Mouse (Mus musculus): Measurements from ENCODE around the gene Atp5j2. TPM values are rescaled to one million over a fixed set of nuclear protein-coding genes. Genes with fewer than 3 reads are reported as not detected.

Atp5j2 gene
- total RNA-seq, 2 experiments from 2014 or later: 493 to 672 TPM

DNA sequence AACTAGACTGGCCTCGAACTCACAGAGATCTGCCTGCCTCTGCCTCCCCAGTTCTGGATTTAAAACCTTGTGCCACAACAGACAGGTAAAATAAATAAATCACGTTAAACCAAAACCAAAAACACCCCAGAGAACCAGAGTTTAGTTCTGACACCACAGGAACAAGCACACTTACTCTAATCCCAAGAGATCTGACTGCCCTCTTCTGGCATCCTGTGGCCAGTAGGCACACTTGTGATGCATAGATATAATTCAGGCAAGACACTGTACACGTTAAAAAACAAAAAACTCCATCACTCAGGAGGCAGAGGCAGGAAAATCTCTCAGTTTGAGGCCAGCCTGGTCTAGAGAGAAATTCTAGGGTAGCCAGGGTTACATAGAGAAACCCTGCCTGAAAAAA lies 10.6 kb upstream of the Atp5j2 start:
- no peak for DNase-seq (ENCODE audit: low spot score in 2 of 2)

DNA sequence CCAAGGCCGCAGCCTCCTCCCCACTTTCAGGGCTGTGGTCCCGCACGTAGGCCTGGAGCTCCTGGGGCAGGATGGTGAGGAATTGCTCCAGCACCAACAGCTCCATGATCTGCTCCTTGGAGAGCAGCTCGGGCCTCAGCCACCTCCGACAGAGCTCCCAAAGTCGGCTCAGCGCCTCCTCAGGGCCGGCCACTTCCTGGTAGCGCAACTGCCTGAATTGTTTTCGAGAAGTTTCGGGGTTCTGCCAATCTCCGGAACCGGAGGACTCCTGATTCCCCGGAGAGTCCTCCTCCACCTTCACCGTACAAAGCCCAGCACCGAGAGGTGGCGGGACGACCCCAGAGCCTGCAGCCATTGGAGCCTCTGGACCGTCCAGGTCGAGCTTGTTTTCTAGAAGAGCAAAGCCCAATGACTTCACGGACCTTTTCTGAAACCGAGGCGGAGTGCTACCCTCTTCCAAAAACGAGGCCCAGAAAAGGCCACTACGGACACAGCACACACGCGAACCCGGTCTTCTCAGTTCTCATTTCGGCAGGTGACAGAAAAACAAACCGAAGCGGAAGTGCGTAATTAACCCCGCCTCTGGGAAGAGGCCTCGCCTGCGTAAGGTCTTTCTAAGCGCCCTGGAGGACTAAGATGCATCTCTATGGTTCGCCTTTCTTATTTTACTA lies 9.6 kb upstream of the Atp5j2 start, which contains the start of gene Zkscan14:
Gene Zkscan14 (minus strand): TSS at position 548 of the 671 bp plus-strand sequence.
- DNase-seq (ENCODE audit: low spot score in 2 of 2): peak; percentile 57 to 62

DNA sequence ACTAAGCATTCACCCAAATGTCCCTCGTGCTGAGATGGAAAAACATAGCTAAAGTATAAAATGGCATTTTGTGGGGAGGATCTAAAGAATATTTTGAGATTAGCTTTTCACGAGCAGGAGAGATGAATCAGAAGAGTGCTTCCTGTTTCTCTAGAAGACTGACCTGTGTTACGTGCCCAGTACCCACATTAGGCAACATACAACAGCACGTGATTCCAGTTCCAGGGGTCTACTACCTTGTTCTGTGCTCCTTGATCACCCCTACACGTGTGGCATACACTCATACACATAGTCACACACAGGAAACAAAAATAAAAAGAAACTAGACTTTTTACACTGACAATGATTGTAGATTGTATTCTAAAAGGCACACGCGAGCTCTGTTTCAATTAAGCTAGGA lies 8.5 kb upstream of the Atp5j2 start:
- no peak for DNase-seq (ENCODE audit: low spot score in 2 of 2)

DNA sequence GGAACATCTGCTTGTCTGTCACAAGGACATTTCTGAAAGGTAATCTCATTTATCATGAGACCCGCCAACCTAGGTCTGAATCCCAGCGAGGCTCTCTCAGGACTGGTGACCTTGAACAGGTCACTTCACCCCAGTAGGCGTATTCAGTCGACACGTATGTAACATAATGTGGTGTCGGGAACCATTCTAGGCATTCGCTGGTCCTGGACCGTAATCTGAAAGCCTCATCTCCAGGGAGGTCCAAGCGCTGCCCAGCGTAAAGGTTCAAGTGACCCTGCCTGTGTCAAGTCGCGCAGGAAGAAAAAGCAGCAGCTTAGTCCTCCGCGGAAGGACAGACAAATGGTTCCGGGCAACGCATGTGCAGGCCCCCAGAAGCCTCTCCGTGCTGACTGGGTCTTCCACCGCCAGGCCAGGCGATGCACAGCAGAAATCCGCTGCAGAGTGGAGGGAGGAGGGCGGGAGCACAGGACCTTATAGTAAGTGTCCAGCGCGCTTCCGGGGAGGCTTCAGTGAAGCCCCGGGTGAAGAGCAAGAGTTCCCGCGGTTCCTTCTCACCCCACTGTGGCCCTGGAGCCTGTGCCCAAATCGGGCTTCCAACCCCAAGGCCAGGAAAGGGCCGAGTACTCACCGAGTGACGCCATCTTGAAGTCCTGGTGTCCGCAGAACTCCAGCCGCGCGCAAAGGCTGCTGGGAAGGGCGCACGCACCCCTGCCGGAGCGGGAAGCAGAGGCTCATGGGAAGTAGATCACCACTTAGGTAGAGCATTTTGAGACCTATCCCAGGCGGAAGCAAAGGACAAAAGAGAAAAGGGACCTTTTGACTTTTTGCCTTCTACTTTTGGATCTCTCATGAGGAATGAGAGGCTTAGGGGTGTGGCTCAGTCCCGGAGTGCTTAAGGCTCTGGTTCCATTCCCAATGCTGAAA lies 725 bp downstream of the Atp5j2 start:
- DNase-seq (ENCODE audit: low spot score in 2 of 2): peak; percentile 84

DNA sequence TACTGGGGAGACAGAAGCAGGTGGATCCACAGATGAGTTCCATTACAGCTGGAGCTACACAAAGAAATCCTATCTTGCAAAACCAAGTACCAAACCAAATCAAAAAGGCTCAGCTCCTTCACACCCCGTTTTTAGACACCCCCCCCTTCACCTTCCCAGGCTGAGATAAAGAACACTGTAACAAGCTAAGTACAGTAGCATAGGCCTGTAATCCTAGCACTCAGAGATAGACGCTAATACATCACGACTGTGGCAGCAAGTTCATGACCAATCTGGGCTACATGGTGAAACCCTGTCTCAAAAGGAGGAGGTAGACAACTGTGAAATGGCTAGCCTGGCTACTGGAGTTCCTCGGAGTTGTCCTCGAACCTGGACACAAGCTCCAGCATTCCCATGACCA lies 1.5 kb downstream of the Atp5j2 start:
- no peak for DNase-seq (ENCODE audit: low spot score in 2 of 2)

DNA sequence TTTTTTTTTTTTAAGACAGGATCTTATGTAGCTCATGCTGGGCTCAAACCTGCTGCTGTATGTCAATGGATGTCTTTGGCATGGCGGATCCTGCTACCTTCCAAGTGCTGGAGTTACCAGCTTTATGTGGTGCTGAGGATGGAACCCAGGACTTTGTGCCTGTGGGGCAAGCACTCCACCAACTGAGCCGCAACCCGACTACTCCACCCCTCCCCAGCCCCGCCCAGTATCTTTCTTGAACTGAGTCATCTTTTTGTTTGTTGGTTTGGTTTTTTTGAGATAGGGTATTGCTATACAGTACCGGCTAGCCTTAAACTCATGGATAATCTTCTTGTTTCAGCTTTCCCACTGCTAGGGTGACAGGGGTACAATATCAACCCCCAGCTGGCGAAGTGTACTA lies 2.4 kb downstream of the Atp5j2 start:
- no peak for DNase-seq (ENCODE audit: low spot score in 2 of 2)

DNA sequence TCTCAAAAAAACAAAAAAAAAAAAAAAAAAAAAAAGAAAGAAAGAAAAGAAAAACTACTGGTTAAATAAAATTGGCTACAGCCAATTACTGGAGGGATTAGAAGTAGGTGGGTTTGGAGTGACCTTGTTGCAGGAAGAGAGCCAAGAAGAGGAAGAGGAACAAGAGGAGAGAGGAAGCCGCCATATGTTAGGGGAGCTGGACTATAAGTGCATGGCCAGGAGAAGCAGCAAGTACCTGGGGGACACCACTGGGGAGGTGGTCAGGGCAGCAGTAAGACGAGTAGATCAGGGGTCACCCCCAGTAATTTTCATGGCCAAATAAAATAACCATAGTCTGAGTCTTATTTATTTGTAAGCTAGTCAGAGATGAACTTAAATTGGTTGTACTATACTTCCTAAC lies 6.6 kb downstream of the Atp5j2 start:
- no peak for DNase-seq (ENCODE audit: low spot score in 2 of 2)

DNA sequence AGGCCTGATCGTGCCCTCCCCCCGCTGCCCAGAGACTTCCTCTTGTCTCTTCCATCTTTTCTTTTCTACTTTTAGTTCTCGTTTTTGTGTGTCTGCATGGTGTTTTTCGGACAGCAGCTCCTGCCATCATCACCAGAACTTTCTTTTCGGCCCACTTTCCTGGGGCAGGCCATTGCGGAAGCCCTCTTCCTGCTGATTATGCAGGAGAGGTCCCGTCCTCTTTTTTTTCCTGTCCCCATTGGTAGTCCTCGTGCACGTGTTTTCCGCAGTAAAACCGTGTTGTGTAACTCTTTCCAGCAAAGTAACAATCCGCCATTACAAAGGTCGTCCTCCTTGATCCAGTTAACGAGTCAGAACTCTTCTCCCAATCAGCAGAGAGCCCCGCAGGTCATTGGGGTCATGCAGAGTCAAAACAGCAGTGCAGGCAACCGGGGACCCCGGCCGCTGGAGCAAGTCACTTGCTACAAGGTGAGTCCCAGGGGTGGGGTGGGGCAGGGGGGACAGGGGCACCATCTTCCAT lies 13.3 kb downstream of the Atp5j2 start:
- DNase-seq (ENCODE audit: low spot score in 2 of 2): no peak

DNA sequence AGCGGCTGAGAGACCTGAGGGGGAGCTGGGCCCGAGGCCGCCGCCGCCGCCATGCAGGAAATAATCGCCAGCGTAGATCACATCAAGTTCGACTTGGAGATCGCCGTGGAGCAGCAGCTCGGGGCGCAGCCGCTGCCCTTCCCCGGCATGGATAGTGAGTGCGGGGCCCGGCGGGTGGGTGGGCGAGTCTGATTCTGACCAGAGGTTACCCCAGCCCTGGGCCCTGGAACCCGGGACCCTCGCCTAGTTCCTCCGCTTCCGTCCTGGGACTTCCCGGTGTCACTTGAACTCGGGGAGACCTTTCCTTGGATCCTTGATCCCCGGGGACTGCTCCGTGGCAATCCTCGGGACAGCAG lies 24.6 kb downstream of the Atp5j2 start:
- no peak for DNase-seq (ENCODE audit: low spot score in 2 of 2)

DNA sequence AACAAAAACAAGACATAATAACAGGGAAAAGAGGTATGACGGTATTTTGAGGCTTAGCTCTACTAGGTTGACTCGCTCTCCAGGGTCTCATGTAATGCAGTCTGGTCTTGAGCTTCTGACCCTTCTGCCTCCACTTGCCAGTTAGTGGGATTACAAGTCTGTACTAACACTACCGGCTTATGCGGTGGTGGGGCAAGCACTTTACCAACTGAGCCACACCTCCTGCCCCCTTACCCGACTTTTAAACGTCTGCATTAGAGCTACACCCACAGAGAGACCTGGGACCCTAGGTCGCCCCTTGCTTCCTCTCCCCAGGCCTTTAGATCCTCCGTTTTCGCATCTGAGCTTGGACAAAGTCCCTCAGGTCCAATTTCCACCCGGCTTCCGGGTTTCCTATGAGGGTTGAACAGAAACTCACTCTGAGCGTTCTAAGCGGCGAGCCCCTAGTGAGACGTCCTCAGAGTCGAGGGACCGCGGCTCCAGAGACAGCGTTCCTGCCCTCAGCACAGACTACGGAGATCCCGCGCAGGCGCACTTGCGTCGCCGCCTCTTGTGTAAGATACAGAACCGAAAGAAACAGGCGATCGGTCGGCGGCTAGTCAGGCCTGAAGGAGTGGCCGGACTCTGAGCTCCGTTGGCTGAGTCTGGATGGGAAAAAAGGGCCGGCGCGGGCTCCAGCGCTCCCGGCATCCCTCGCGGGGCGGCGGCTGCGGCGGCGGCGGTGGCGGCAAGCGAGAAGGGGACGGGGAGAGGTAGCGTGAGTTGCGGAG lies 25.1 kb downstream of the Atp5j2 start, which contains the start of the genes Ptcd1 and Cpsf4:
Gene Ptcd1 (minus strand): TSS at position 573 of the 770 bp plus-strand sequence.
Gene Cpsf4 (plus strand): TSS at position 678 of the 770 bp plus-strand sequence.
- DNase-seq (ENCODE audit: low spot score in 2 of 2): peak; percentile 97

DNA sequence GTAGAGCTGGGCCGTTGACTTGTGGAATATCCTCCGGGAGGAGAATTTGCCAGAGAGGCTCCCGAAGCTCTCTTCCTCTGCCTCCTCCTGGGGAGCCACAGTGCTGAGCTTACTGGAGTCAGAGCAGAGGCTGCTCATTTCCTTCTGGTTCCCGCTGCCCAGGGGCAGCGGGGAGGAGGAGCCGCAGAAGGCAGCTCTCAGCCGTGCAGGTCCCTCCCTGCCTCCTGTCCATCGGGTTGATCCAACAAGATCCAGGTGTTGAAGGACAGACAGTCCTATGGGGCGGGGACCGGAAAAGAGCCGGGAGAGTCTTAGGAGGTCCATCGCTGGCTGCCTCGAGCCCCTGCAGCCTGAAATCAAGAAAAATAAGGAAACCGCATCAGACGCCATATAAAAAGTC lies 26.7 kb downstream of the Atp5j2 start:
- no peak for DNase-seq (ENCODE audit: low spot score in 2 of 2)

DNA sequence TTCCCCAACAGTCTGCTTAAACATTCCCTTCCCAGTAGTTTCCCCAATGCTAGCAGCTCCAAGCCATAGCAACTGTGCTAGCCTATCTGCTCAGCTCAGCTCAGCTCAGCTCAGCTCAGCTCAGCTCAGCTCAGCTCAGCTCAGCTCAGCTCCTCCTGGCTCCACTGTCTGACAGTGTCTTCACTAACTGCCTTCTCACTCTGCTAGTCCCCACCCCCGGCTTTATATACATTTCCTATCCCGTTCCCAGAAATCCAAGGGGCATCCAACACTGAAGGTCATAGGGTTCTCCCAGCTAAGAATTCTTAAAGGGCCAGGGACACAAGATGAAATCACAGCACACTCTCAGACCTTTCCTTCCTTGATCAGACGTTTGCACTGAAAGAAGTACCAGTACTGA lies 27.2 kb downstream of the Atp5j2 start:
- no peak for DNase-seq (ENCODE audit: low spot score in 2 of 2)

DNA sequence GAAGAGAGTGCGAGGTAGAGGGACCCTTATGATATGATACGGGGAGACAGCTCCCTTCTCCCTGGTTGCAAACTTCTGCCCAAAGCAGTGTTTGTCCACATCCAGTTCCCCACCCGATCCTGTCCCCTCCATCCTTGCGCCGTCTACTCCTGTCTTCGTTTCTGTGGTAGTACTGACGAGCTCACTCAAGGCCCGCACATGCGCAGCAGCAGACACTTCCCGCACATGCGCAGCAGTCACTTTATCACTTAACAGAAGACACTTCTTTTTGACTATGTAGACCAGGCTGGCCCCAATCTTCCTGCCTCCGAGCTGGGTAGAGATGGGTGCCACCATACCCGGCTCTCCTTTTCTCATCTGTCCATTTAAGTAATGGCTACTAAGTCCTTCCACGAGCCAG lies 30.5 kb downstream of the Atp5j2 start:
- no peak for DNase-seq (ENCODE audit: low spot score in 2 of 2)

DNA sequence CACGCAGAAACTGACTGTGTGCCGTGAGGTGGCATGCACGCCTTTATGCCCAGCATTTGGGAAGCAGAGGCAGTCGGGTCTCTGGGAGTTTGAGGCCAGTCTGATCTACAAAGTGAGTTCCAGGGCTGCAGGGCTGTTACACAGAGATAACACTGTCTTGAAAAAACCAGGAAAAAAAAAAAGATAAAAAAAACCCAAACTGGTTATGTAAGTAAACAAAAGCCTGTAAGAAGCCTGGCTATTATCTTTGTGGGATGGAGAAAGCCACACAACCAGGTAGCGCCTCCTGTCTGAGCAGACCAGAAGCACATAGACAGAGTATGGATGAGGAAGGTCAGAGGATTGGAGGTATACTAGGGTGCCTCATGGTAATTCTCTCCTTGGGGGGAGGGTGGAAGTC lies 39.2 kb downstream of the Atp5j2 start:
- no peak for DNase-seq (ENCODE audit: low spot score in 2 of 2)

DNA sequence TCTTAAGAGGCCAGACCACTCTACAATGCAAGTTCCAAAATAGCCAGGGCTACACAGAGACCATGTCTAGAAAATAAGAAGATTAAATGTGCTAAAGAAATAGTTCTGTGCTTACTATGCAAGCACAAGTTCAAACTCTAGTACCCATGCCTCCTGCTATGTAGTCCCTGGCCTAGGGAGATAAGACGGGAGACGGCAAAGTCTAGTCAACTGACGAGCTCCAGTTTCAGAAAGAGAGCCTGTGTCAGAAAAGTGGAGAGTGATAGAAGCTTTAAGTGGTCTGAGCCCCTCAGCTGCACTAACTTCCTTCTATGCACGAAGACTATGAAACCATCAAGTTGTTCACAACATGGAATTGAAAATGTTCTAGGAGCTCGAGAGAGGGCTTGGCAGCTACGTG lies 42.6 kb downstream of the Atp5j2 start:
- DNase-seq (ENCODE audit: low spot score in 2 of 2): no peak

DNA sequence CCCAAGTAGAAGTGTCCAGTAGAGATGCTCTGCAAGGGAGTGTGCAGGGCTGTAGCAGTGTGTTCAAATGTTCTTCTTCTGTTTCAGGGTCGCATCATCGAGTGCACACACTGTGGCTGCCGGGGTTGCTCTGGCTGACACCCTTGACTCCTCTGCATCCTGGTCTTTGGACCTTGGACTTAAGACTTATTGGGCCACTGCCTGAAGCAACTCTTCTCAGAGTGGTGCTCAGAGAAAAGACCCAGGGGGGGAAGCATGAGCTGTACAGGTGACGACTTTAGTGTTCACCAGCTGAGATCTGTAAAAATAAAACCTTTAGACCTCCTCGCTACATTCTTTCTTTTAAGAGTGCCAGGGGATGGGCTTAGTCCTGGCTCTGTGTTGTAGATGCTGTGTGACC lies 44.1 kb downstream of the Atp5j2 start:
- DNase-seq (ENCODE audit: low spot score in 2 of 2): no peak

DNA sequence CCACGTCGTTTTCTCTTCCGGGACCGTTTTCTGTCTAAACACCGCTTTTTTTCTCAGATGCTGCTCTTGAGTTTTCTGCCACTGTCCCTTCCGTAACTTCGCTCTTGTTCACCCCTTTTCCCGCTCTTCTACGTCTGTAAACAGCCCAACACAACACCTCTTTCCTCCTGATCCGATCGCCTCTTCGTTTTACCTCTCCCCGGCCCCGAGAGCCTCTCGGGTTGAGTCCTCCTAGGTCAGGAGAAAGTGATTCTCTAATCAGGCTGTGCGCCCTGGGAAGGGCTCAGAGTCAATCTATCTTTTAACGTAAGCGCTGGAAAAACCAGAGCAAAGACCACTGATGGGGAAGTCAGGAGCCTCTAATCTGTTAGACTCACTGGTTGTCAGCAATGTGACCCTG lies 51.3 kb downstream of the Atp5j2 start:
- DNase-seq (ENCODE audit: low spot score in 2 of 2): no peak

DNA sequence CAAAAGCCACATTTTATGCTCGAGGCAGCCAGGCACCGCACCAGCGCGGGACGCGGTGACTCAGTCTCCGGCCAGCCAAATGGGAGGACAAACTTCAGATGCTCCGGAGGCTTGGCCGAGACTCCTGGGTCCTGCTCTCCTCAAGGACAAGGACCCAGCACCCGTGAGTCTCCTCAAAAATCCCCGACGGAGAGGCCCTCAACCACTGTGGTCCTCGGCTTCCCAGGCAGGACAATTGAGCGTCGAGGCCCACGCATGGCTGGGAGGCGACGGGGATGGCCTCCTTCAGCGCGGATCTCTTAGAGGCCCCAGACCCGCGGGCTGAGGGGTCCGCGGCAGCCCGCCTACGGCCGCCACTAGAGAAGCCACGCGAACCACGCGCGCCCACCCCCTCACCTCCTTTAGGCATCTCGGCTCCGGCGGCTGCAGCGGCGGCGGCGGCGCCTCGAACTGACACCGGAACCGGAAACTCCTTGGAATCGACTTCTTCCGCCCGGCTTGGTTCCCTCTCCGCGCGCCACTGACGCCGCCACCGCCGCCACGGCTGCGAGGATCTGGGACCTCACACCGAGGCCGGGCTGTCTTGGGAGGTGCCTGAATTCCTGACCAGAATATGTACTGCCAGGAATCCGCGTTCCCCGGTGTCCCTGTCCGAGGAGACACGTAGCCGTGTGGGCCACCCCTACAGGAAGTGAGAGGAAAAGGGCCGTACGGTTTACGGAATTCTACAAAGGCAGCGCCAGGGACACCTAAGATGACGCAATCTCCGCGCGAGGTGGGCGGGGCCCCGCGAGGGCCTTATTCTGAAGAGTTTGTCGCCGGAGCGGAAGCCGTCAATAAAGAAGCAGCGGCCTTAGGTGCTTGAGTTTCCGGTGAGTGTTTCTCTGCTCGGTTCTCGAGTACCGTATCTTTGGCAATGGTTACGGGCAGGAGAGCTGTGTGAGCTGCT lies 52.0 kb downstream of the Atp5j2 start, which contains the start of the genes Pdap1 and Bud31:
Gene Pdap1 (minus strand): TSS at position 668 of the 949 bp plus-strand sequence.
Gene Bud31 (plus strand): TSS at position 792 of the 949 bp plus-strand sequence.
- peak; percentile 91 to 95 for DNase-seq (ENCODE audit: low spot score in 2 of 2)

DNA sequence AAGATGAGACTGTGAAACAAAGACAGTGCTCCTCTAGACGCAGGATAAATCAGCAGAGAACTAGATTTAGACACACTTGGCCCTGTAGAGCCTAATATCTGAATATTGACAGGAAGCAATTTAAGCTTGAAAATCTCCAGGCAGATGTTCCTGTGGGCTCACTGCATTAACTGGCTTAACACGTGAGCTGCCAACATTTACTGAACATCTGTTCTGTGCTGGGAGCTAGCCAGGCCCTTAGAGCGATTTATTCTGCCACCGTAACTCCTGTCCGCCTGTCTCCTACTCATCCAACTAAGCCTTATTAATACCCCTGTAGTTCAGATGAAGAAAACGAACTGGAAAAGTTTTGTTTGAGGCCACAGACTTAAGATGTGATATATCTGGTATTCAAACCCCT lies 53.0 kb downstream of the Atp5j2 start:
- no peak for DNase-seq (ENCODE audit: low spot score in 2 of 2)

Data from adrenal gland, adult 18-20 months (tissue).